Mouse (Mus musculus) left cerebral cortex, adult 8-10 months (tissue): ENCODE data around the gene Nup107. TPM values are rescaled to one million over a fixed set of nuclear protein-coding genes. Genes with fewer than 3 reads are reported as not detected.
"Not testable (repeated sequence)": the region's sequence is repeated elsewhere in the genome, so short reads cannot be mapped to it uniquely, and the experiment has no call there.

ENCODE experiments used
- DNase-seq, 2 experiments: peaks; one replicate each; pipeline ENCODE4 v3.0.0; 2022; ENCODE audit warnings: low spot score in 2 of 2
- total RNA-seq, 4 experiments: library from RNA; stranded (reverse); gene quantifications; 2 replicates each; pipeline ENCODE4 v1.2.4; 2022

Nup107 gene
- total RNA-seq, 4 experiments from 2014 or later, result 16.2 to 20.4 (median 17.3) TPM

GRCm38 (mm10) chr10:117738140-117738921 lies 54.2 kb downstream of the Nup107 start:
- no peak for DNase-seq

GRCm38 (mm10) chr10:117737498-117737897 lies 55.0 kb downstream of the Nup107 start:
- DNase-seq, result not testable (repeated sequence)

- no peak for DNase-seq
Measured at GRCm38 (mm10) chr10:117737075-117737474, 55.4 kb downstream of the Nup107 start.

- no peak for DNase-seq
Measured at GRCm38 (mm10) chr10:117736573-117736972, 55.9 kb downstream of the Nup107 start.

- not testable (repeated sequence) for DNase-seq
Measured at GRCm38 (mm10) chr10:117735396-117735795, 57.1 kb downstream of the Nup107 start.

GRCm38 (mm10) chr10:117734104-117734852 lies 58.2 kb downstream of the Nup107 start:
- not testable (repeated sequence) for DNase-seq

- DNase-seq, result not testable (repeated sequence)
Measured at GRCm38 (mm10) chr10:117733626-117734025, 58.9 kb downstream of the Nup107 start.

- DNase-seq, result no peak
Measured at GRCm38 (mm10) chr10:117732962-117733592, 59.4 kb downstream of the Nup107 start.

- DNase-seq, result no peak
Measured at GRCm38 (mm10) chr10:117732184-117732583, 60.3 kb downstream of the Nup107 start.

GRCm38 (mm10) chr10:117731244-117732101 lies 61.0 kb downstream of the Nup107 start:
- no peak for DNase-seq

GRCm38 (mm10) chr10:117730637-117731203 lies 61.8 kb downstream of the Nup107 start:
- DNase-seq, result no peak

- no peak for DNase-seq
Measured at GRCm38 (mm10) chr10:117730140-117730539, 62.4 kb downstream of the Nup107 start.

- DNase-seq, result no peak
Measured at GRCm38 (mm10) chr10:117729139-117729814, 63.2 kb downstream of the Nup107 start.

- DNase-seq, result no peak
Measured at GRCm38 (mm10) chr10:117728574-117728973, 63.9 kb downstream of the Nup107 start.

GRCm38 (mm10) chr10:117727518-117728110 lies 64.9 kb downstream of the Nup107 start:
- no peak for DNase-seq

- no peak for DNase-seq
Measured at GRCm38 (mm10) chr10:117726888-117727385, 65.6 kb downstream of the Nup107 start.

- DNase-seq, result no peak
Measured at GRCm38 (mm10) chr10:117726350-117726749, 66.2 kb downstream of the Nup107 start.

- no peak for DNase-seq
Measured at GRCm38 (mm10) chr10:117725671-117726070, 66.8 kb downstream of the Nup107 start.

- no peak for DNase-seq
Measured at GRCm38 (mm10) chr10:117724804-117725361, 67.6 kb downstream of the Nup107 start.
